Comparison of ENCODE assay signal across 8 mouse cellular contexts in genomic region chr9:122950643-122951475, GRCm38 (mm10). TPM values are rescaled to one million over a fixed set of nuclear protein-coding genes. Genes with fewer than 3 reads are reported as not detected.
DNase-seq lines count a peak whose midpoint lies in the region; ATAC-seq and TF ChIP-seq lines count a peak whose summit lies in the region.

Gene 1110059G10Rik, minus strand, starts transcription at chr9:122951000.
Gene Kif15, plus strand, starts transcription at chr9:122951046.

- in situ Hi-C loops in Patski (cut with MboI; ENCODE audit: low pct_unique_long_range_greater_than_20kb), result no loop called here

- H3K9ac ChIP-seq in hindbrain, embryonic 13.5 days, result peak within 1 kb of the TSS; percentile 86

- H3K9me3 ChIP-seq in hindbrain, embryonic 13.5 days, result no peaks in the 10 kb centered on the region

- H3K27me3 ChIP-seq in Patski, result no peaks in the 10 kb centered on the region
- no peaks in the 10 kb centered on the region for H3K27me3 ChIP-seq in hindbrain, embryonic 13.5 days

- H3K4me2 ChIP-seq in hindbrain, embryonic 13.5 days, result peak within 1 kb of the TSS; percentile 88

- WGBS in hindbrain, embryonic 13.5 days, result under 1% methylated on average over 64 of the region's 64 CpGs

- H3K27ac ChIP-seq in hindbrain, embryonic 13.5 days, result peak within 1 kb of the TSS; percentile 86

- peak within 1 kb of the TSS; percentile 75 for H3K4me3 ChIP-seq in hindbrain, embryonic 13.5 days

- CTCF ChIA-PET in Patski (lab: Charles Lee), result interaction anchor here (1.7 kb wide), 1 partner anchor 17 kb away, joined by 4 read pairs; no protein-coding TSS in a partner anchor

- POLR2A ChIA-PET in Patski (lab: Charles Lee), result interaction anchor here (0.9 kb wide), 1 partner anchor 69 kb away, joined by 3 read pairs; no protein-coding TSS in a partner anchor

- peak; percentile 84 for ATAC-seq in Patski
- ATAC-seq in hindbrain, embryonic 13.5 days (ENCODE audit: low FRiP score), result peak; percentile 97

- peaks cover 14% of the 10 kb centered on the region for H3K36me3 ChIP-seq in hindbrain, embryonic 13.5 days

- H3K4me1 ChIP-seq in hindbrain, embryonic 13.5 days (replicated peaks), result peaks cover 14% of the 10 kb centered on the region

- peak; percentile 67 for DNase-seq in Patski (ENCODE audit: low read depth, low spot score)
- DNase-seq in cerebellum, postnatal 14 days, result peak; percentile 98
- DNase-seq in frontal cortex, postnatal 14 days (ENCODE audit: low spot score in 2 of 2), result peak; percentile 88 to 90
- peak; percentile 91 to 92 for DNase-seq in layer of hippocampus, postnatal 36 days
- DNase-seq in lung, postnatal 36 days, result peak; percentile 94
- peak; percentile 95 for DNase-seq in retina, postnatal 1 day
- DNase-seq in urinary bladder, adult 18-20 months (ENCODE audit: low spot score in 2 of 2), result peak; percentile 84 to 94

- peak; percentile 73 for TF ChIP-seq CTCF in Patski (IDR thresholded peaks at IDR 0.05)

RNA-seq across cellular contexts. Expression of gene 1110059G10Rik, which starts in this region (rescaled TPM):
- polyA plus RNA-seq in Patski (2021), result 18.6 TPM
- 32.1 and 34.9 TPM in 2 replicates for polyA plus RNA-seq in hindbrain, embryonic 13.5 days (2015; fragmentation: Nextera tagmentation; extraction: Ambion mirVana)
- total RNA-seq in layer of hippocampus, postnatal 36 days (2021), result 10 to 100 TPM; 20.3 to 20.7 TPM

RNA-seq across cellular contexts. Expression of gene Kif15, which starts in this region (rescaled TPM):
- polyA plus RNA-seq in Patski (2021), result 14.0 TPM
- polyA plus RNA-seq in hindbrain, embryonic 13.5 days (2015; fragmentation: Nextera tagmentation; extraction: Ambion mirVana), result 14.8 and 16.6 TPM in 2 replicates
- 1 to 10 TPM; 1.8 to 2.8 TPM for total RNA-seq in layer of hippocampus, postnatal 36 days (2021)

Comparison
In these comparisons a context has a peak if more than half of its experiments do, and no peak if none do; other contexts are left out.
1. Peak in every context shown above with its lines: DNase-seq, ATAC-seq, H3K4me3 ChIP-seq and H3K27ac ChIP-seq.